Mouse (Mus musculus) liver, postnatal 0 days (tissue): ENCODE measurements around the gene Sdk1.

Source experiments
- CTCF ChIP-seq: sonication (generic); IDR thresholded peaks from 2 replicates; pipeline ENCODE4 v1.5.1; 2016; ENCODE audit warnings: antibody characterized with exemption, low read depth
- EP300 ChIP-seq: IDR thresholded peaks from 2 replicates; pipeline ENCODE4 v1.6.1; 2016; ENCODE audit warnings: antibody characterized with exemption, low read depth, mild to moderate bottlenecking

DNA sequence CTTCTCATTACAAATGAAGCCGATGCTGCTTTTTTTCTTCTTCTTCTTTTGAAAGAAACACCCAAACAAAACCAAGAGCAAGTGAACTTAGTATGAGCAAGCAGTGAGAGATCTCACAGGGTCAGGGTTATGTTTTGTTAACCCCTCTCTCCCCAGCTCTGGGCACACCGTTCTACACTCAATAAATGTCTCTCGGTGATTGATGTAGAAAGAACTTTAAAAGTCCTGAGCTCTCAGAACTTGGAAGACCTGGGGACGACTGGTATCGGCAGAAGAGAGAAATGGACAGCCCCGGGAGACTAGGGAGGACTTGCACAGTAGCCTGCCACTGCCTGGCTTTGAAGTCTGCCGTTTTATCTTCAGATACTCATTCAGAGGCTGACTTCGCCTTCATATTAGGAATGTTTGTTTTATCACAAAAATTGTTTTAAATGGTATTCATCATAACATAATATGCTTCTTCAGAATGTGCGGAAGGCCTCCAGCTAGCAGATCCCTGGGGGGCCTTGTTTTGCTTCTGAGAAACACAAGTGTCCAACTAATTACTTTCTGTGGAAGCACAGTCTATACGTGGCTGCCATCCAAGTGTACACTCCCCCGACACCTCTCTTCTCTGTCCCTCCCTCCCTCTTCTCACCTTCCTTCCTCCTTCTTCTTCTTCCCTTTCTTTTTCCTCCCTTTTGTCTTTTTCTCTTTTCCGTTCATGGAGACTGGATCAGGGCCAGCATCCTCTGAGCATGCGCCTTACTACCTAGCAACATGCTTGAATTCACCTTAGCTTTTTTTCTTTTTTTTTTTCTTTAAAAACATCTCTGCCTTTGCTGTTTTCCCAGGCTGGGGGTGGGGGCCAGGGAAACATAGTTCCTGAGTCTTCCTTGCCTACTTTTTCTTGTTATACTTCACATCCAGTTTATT lies 283.8 kb downstream of the Sdk1 start:
- TF ChIP-seq CTCF (no peak), EP300 (no peak)
